Mouse (Mus musculus) intestine, embryonic 14.5 days (tissue): ENCODE measurements around the gene Lrrc4b. TPM values are rescaled to one million over a fixed set of nuclear protein-coding genes. Genes with fewer than 3 reads are reported as not detected.

ENCODE experiments used
- ATAC-seq: fragments of 200-750 bp; cut with Nextera tagmentation; replicated peaks from 2 replicates; pipeline ENCODE4 v1.8.0; 2017; ENCODE audit warnings: low read depth, moderate number of reproducible peaks, moderate TSS enrichment, moderate library complexity; ENCODE audit not compliant: low FRiP score, low TSS enrichment
- DNase-seq: peaks from one replicate; pipeline ENCODE4 v3.0.0-alpha.2; 2018; ENCODE audit warnings: low spot score
- H3K27ac ChIP-seq: fragments of 300-500 bp; sonication (generic); 2 replicates; pipeline ENCODE4 v1.5.1; 2014; ENCODE audit warnings: low read depth, mild to moderate bottlenecking, control low read depth
- H3K27me3 ChIP-seq: fragments of 300-500 bp; sonication (generic); replicated peaks from 2 replicates; pipeline ENCODE4 v1.6.1; 2014; ENCODE audit warnings: low read length, control low read depth; ENCODE audit not compliant: control insufficient read depth, insufficient read depth
- H3K36me3 ChIP-seq: fragments of 300-500 bp; sonication (generic); 2 replicates; pipeline ENCODE4 v1.6.1; 2014; ENCODE audit warnings: low read length, control low read depth; ENCODE audit not compliant: control insufficient read depth, insufficient read depth
- H3K4me1 ChIP-seq: fragments of 300-500 bp; sonication (generic); replicated peaks from 2 replicates; pipeline ENCODE4 v1.6.1; 2014; ENCODE audit warnings: low read length, control low read depth, mixed read lengths; ENCODE audit not compliant: control insufficient read depth, insufficient read depth
- H3K4me2 ChIP-seq: fragments of 300-500 bp; sonication (generic); 2 replicates; pipeline ENCODE4 v1.6.1; 2014; ENCODE audit warnings: low read length
- H3K4me3 ChIP-seq: fragments of 300-500 bp; sonication (generic); 2 replicates; pipeline ENCODE4 v1.5.1; 2014; ENCODE audit warnings: low read depth, low read length, control low read depth, mixed read lengths
- H3K9ac ChIP-seq: fragments of 300-500 bp; sonication (generic); 2 replicates; pipeline ENCODE4 v1.6.1; 2014; ENCODE audit warnings: mild to moderate bottlenecking, low read length
- H3K9me3 ChIP-seq: fragments of 300-500 bp; sonication (generic); 2 replicates; pipeline ENCODE4 v1.6.1; 2016; ENCODE audit warnings: low read length, control low read depth; ENCODE audit not compliant: control insufficient read depth
- WGBS: fragments of 180-500 bp; shearing (Covaris S2); extraction: QIAGEN DNeasy Blood & Tissue Kit; methylation state at CpG from one replicate; pipeline ENCODE4 v1.1.7; 2014; 5-methylcytosine and 5-hydroxymethylcytosine counted together
- polyA plus RNA-seq: library from polyadenylated mRNA; unstranded; fragments of >200 nt; fragmentation: Nextera tagmentation; extraction: Ambion mirVana; gene quantifications from 2 replicates; pipeline ENCODE4 v1.2.1, GENCODE M21; 2014

Gene Lrrc4b
- 1.3 TPM in 2 replicates for polyA plus RNA-seq

- Histone ChIP-seq H3K9ac (peak within 1 kb of the TSS; percentile 32), H3K9me3 (no peaks in the 10 kb centered on the region), H3K4me2 (peak within 1 kb of the TSS; percentile 64), H3K4me1 (0 out of 2 replicates have a peak, but pooled peaks cover 4% of the 10 kb centered on the region), H3K27ac (no peak within 1 kb of the TSS), H3K4me3 (peak within 1 kb of the TSS; percentile 43), H3K27me3 (peaks cover 56% of the 10 kb centered on the region), H3K36me3 (no peaks in the 10 kb centered on the region)
- DNase-seq (peak; percentile 61), ATAC-seq (peak; percentile 22; the same call in 1 of the 2 replicates)
- 2% methylated on average over 51 of the region's 69 CpGs for WGBS
Observed at GRCm38 (mm10) chr7:44428968-44429521, at the start of gene Lrrc4b. Gene Lrrc4b (plus strand): TSS chr7:44429018.

GRCm38 (mm10) chr7:44382541-44382940 is 46.3 kb upstream of the Lrrc4b start:
- WGBS = 82% methylated on average over 12 of the region's 12 CpGs
- no peak overlapping the region for H3K9ac ChIP-seq
- no peak for ATAC-seq
- H3K4me1 ChIP-seq = peaks cover 6% of the 10 kb centered on the region; the same call in 1 of the 2 replicates
- no peak for DNase-seq
- H3K36me3 ChIP-seq = no peaks in the 10 kb centered on the region
- no peak overlapping the region for H3K4me2 ChIP-seq
- no peak overlapping the region for H3K27ac ChIP-seq
- peaks cover 7% of the 10 kb centered on the region for H3K27me3 ChIP-seq
- H3K4me3 ChIP-seq = no peak overlapping the region
- H3K9me3 ChIP-seq = no peaks in the 10 kb centered on the region

- Histone ChIP-seq H3K36me3 (no peaks in the 10 kb centered on the region), H3K4me2 (peak within 1 kb of the TSS; percentile 97), H3K9me3 (no peaks in the 10 kb centered on the region), H3K4me3 (peak within 1 kb of the TSS; percentile 47), H3K4me1 (peaks cover 6% of the 10 kb centered on the region; the same call in 1 of the 2 replicates), H3K9ac (peak within 1 kb of the TSS; percentile 35), H3K27me3 (peaks cover 13% of the 10 kb centered on the region), H3K27ac (no peak within 1 kb of the TSS)
- WGBS = 0% methylated on average over 30 of the region's 33 CpGs
- DNase-seq = peak; percentile 78
- peak; percentile 77 for ATAC-seq
Observed at GRCm38 (mm10) chr7:44383980-44384715, 44.7 kb upstream of the Lrrc4b start, which contains the start of gene Syt3. Gene Syt3 (plus strand): TSS chr7:44384102.

- no peaks in the 10 kb centered on the region for H3K9me3 ChIP-seq
- WGBS = 4% methylated on average over 17 of the region's 17 CpGs
- ATAC-seq (peak; percentile 65; the same call in 1 of the 2 replicates), DNase-seq (no peak)
- peaks cover 13% of the 10 kb centered on the region for H3K27me3 ChIP-seq
- no peaks in the 10 kb centered on the region for H3K36me3 ChIP-seq
- peak overlapping the region; percentile 97 for H3K4me2 ChIP-seq
- H3K9ac ChIP-seq = peak overlapping the region; percentile 30; the same call in 1 of the 2 replicates
- peaks cover 6% of the 10 kb centered on the region; the same call in 1 of the 2 replicates for H3K4me1 ChIP-seq
- no peak overlapping the region for H3K27ac ChIP-seq
- H3K4me3 ChIP-seq = peak overlapping the region; percentile 47
Observed at GRCm38 (mm10) chr7:44384716-44385059, 44.1 kb upstream of the Lrrc4b start.

- Histone ChIP-seq H3K4me1 (peaks cover 6% of the 10 kb centered on the region; the same call in 1 of the 2 replicates), H3K27me3 (peaks cover 13% of the 10 kb centered on the region), H3K4me2 (peak within 1 kb of the TSS; percentile 97), H3K4me3 (peak within 1 kb of the TSS; percentile 47), H3K36me3 (no peaks in the 10 kb centered on the region), H3K27ac (no peak within 1 kb of the TSS), H3K9ac (peak within 1 kb of the TSS; percentile 30; the same call in 1 of the 2 replicates), H3K9me3 (no peaks in the 10 kb centered on the region)
- DNase-seq (no peak), ATAC-seq (no peak)
- 75% methylated on average over 12 of the region's 12 CpGs for WGBS
Observed at GRCm38 (mm10) chr7:44385720-44386119, 43.1 kb upstream of the Lrrc4b start, which contains the start of gene 1700008O03Rik. Gene 1700008O03Rik (minus strand): TSS chr7:44385820.

GRCm38 (mm10) chr7:44391831-44392230 is 37.0 kb upstream of the Lrrc4b start:
- Histone ChIP-seq H3K4me1 (no peaks in the 10 kb centered on the region), H3K9me3 (no peaks in the 10 kb centered on the region), H3K4me2 (no peak overlapping the region), H3K9ac (no peak overlapping the region), H3K36me3 (no peaks in the 10 kb centered on the region), H3K4me3 (no peak overlapping the region), H3K27ac (no peak overlapping the region), H3K27me3 (peaks cover 6% of the 10 kb centered on the region; the same call in 1 of the 2 replicates)
- no peak for DNase-seq
- 83% methylated on average over 4 of the region's 4 CpGs for WGBS
- no peak for ATAC-seq

- H3K4me3 ChIP-seq = no peak overlapping the region
- ATAC-seq (no peak), DNase-seq (no peak)
- no peaks in the 10 kb centered on the region for H3K4me1 ChIP-seq
- WGBS = 89% methylated on average over 14 of the region's 14 CpGs
- peaks cover 6% of the 10 kb centered on the region; the same call in 1 of the 2 replicates for H3K27me3 ChIP-seq
- no peaks in the 10 kb centered on the region for H3K9me3 ChIP-seq
- H3K4me2 ChIP-seq = no peak overlapping the region
- no peak overlapping the region for H3K9ac ChIP-seq
- no peak overlapping the region for H3K27ac ChIP-seq
- H3K36me3 ChIP-seq = no peaks in the 10 kb centered on the region
Observed at GRCm38 (mm10) chr7:44392341-44392740, 36.5 kb upstream of the Lrrc4b start.

GRCm38 (mm10) chr7:44393284-44393683 is 35.5 kb upstream of the Lrrc4b start:
- Histone ChIP-seq H3K9me3 (no peaks in the 10 kb centered on the region), H3K27ac (no peak overlapping the region), H3K4me2 (no peak overlapping the region), H3K4me3 (no peak overlapping the region), H3K27me3 (no peaks in the 10 kb centered on the region), H3K4me1 (no peaks in the 10 kb centered on the region), H3K9ac (no peak overlapping the region), H3K36me3 (no peaks in the 10 kb centered on the region)
- 87% methylated on average over 17 of the region's 17 CpGs for WGBS
- DNase-seq (no peak), ATAC-seq (no peak)
